Mouse (Mus musculus) MEL (cell line): ENCODE data around the gene Srsf3. TPM values are rescaled to one million over a fixed set of nuclear protein-coding genes. Genes with fewer than 3 reads are reported as not detected.

ENCODE experiments used
- DNase-seq: peaks from one replicate; pipeline ENCODE4 v3.0.0; 2011; ENCODE audit warnings: low read depth, low spot score
- H3K27ac ChIP-seq: 2 replicates; pipeline ENCODE4 v1.5.1; 2012; ENCODE audit warnings: low read depth, mild to moderate bottlenecking, control low read depth, low read length, moderate library complexity; ENCODE audit not compliant: control insufficient read depth
- H3K27me3 ChIP-seq, 2 experiments: fragments of 150-350 bp in 1 of 2; sonication (generic) in 1 of 2; 2 replicates each; pipeline ENCODE4 v1.6.1; 2012; ENCODE audit warnings: low read length in 2 of 2, mild to moderate bottlenecking in 2 of 2, improper control_type of control experiment in 1 of 2, moderate library complexity in 1 of 2; ENCODE audit not compliant: insufficient read depth in 2 of 2, control insufficient read depth in 1 of 2
- H3K36me3 ChIP-seq, 2 experiments: 2 replicates each; pipeline ENCODE4 v1.6.1; 2012 to 2014; ENCODE audit warnings: low read length in 2 of 2, improper control_type of control experiment in 1 of 2, inconsistent platforms in 1 of 2, mild to moderate bottlenecking in 1 of 2; ENCODE audit not compliant: insufficient read depth in 2 of 2, control insufficient read depth in 1 of 2
- H3K4me1 ChIP-seq, 2 experiments: fragments of 150-350 bp in 1 of 2; sonication (generic) in 1 of 2; 2 replicates each; pipeline ENCODE4 v1.6.1; 2012; ENCODE audit warnings: low read length in 2 of 2, improper control_type of control experiment in 1 of 2, mild to moderate bottlenecking in 1 of 2; ENCODE audit not compliant: insufficient read depth in 2 of 2, control insufficient read depth in 1 of 2
- H3K4me3 ChIP-seq, 2 experiments: fragments of 150-350 bp in 1 of 2; sonication (generic) in 1 of 2; 2 replicates each; pipeline ENCODE4 v1.5.1; 2012; ENCODE audit warnings: low read depth in 2 of 2, low read length in 2 of 2, mild to moderate bottlenecking in 2 of 2, moderate library complexity in 2 of 2, control low read depth in 1 of 2, improper control_type of control experiment in 1 of 2; ENCODE audit not compliant: control insufficient read depth in 1 of 2, insufficient read depth in 1 of 2
- H3K79me2 ChIP-seq: 2 replicates; pipeline ENCODE4 v1.6.1; 2012; ENCODE audit warnings: mild to moderate bottlenecking, low read length, moderate library complexity; ENCODE audit not compliant: control insufficient read depth, poor library complexity, insufficient read depth
- H3K9ac ChIP-seq: 2 replicates; pipeline ENCODE4 v1.6.1; 2012; ENCODE audit warnings: low read depth, mild to moderate bottlenecking, control low read depth, low read length, moderate library complexity; ENCODE audit not compliant: control insufficient read depth, poor library complexity, severe bottlenecking
- H3K9me3 ChIP-seq: fragments of 150-350 bp; sonication (generic); replicated peaks from 2 replicates; pipeline ENCODE4 v1.6.1; 2012; ENCODE audit warnings: mild to moderate bottlenecking, low read length, improper control_type of control experiment, moderate library complexity; ENCODE audit not compliant: insufficient read depth
- BHLHE40 ChIP-seq: IDR thresholded peaks from 2 replicates; pipeline ENCODE4 v1.6.1; 2012; ENCODE audit warnings: low read depth, mild to moderate bottlenecking, inconsistent platforms, low read length, improper control_type of control experiment, borderline replicate concordance
- CHD1 ChIP-seq: IDR thresholded peaks from 2 replicates; pipeline ENCODE4 v1.6.1; 2012; ENCODE audit warnings: low read depth, mild to moderate bottlenecking, inconsistent platforms, low read length, improper control_type of control experiment
- CTCF ChIP-seq, 3 experiments: IDR thresholded peaks in 2 of 3; conservative IDR thresholded peaks in 1 of 3; 2 replicates each; pipeline ENCODE4 v1.5.1; 2011 to 2012; ENCODE audit warnings: low read length in 3 of 3, low read depth in 2 of 3, mild to moderate bottlenecking in 2 of 3, improper control_type of control experiment in 1 of 3, inconsistent platforms in 1 of 3, mixed read lengths in 1 of 3, moderate library complexity in 1 of 3; ENCODE audit not compliant: control insufficient read depth in 1 of 3, insufficient read depth in 1 of 3, poor library complexity in 1 of 3, severe bottlenecking in 1 of 3
- E2F4 ChIP-seq: IDR thresholded peaks from 2 replicates; pipeline ENCODE4 v1.6.1; 2011; ENCODE audit warnings: low read depth, low read length, improper control_type of control experiment, borderline replicate concordance
- ELF1 ChIP-seq: IDR thresholded peaks from 2 replicates; pipeline ENCODE4 v1.6.1; 2014; ENCODE audit warnings: low read depth, mild to moderate bottlenecking, inconsistent platforms, low read length, improper control_type of control experiment, moderate library complexity
- EP300 ChIP-seq, 2 experiments: IDR thresholded peaks; 2 replicates each; pipeline ENCODE4 v1.6.1; 2011; ENCODE audit warnings: improper control_type of control experiment in 2 of 2, low read length in 2 of 2, low read depth in 1 of 2, mild to moderate bottlenecking in 1 of 2
- ETS1 ChIP-seq: IDR thresholded peaks from 2 replicates; pipeline ENCODE4 v1.6.1; 2012; ENCODE audit warnings: low read depth, mild to moderate bottlenecking, inconsistent platforms, low read length, improper control_type of control experiment, moderate library complexity
- GABPA ChIP-seq: IDR thresholded peaks from 2 replicates; pipeline ENCODE4 v1.6.1; 2012; ENCODE audit warnings: low read depth, mild to moderate bottlenecking, inconsistent platforms, low read length, improper control_type of control experiment, moderate library complexity
- GATA1 ChIP-seq: IDR thresholded peaks from 2 replicates; pipeline ENCODE4 v1.6.1; 2011; ENCODE audit warnings: low read depth, low read length, improper control_type of control experiment
- HCFC1 ChIP-seq: IDR thresholded peaks from 2 replicates; pipeline ENCODE4 v1.6.1; 2012; ENCODE audit warnings: low read depth, mild to moderate bottlenecking, inconsistent platforms, low read length, improper control_type of control experiment, moderate library complexity
- JUND ChIP-seq: IDR thresholded peaks from 2 replicates; pipeline ENCODE4 v1.6.1; 2011; ENCODE audit warnings: low read depth, mild to moderate bottlenecking, improper control_type of control experiment, low read length
- KAT2A ChIP-seq: conservative IDR thresholded peaks from 2 replicates; pipeline ENCODE4 v1.6.1; 2012; ENCODE audit warnings: low read depth, low read length, improper control_type of control experiment, inconsistent platforms
- MAX ChIP-seq: IDR thresholded peaks from 2 replicates; pipeline ENCODE4 v1.6.1; 2011; ENCODE audit warnings: low read length, improper control_type of control experiment
- MAZ ChIP-seq: IDR thresholded peaks from 2 replicates; pipeline ENCODE4 v1.6.1; 2012; ENCODE audit warnings: low read depth, mild to moderate bottlenecking, inconsistent platforms, low read length, improper control_type of control experiment
- MYB ChIP-seq: IDR thresholded peaks from 2 replicates; pipeline ENCODE4 v1.6.1; 2011; ENCODE audit warnings: mild to moderate bottlenecking, low read depth, low read length, improper control_type of control experiment
- MYC ChIP-seq: IDR thresholded peaks from 2 replicates; pipeline ENCODE4 v1.6.1; 2011; ENCODE audit warnings: low read depth, mild to moderate bottlenecking, low read length, improper control_type of control experiment, moderate library complexity
- NELFE ChIP-seq: IDR thresholded peaks from 2 replicates; pipeline ENCODE4 v1.6.1; 2011; ENCODE audit warnings: low read depth, low read length, improper control_type of control experiment
- NRF1 ChIP-seq: IDR thresholded peaks from 2 replicates; pipeline ENCODE4 v1.6.1; 2014; ENCODE audit warnings: low read depth, mild to moderate bottlenecking, inconsistent platforms, low read length, improper control_type of control experiment, moderate library complexity; ENCODE audit not compliant: poor library complexity, insufficient read depth, severe bottlenecking
- POLR2A ChIP-seq, 2 experiments: IDR thresholded peaks; 2 replicates each; pipeline ENCODE4 v1.6.1; 2011 to 2012; ENCODE audit warnings: low read length in 2 of 2, mild to moderate bottlenecking in 2 of 2, control low read depth in 1 of 2, improper control_type of control experiment in 1 of 2, low read depth in 1 of 2, moderate library complexity in 1 of 2; ENCODE audit not compliant: control insufficient read depth in 1 of 2, insufficient read depth in 1 of 2, poor library complexity in 1 of 2
- POLR2AphosphoS2 ChIP-seq: IDR thresholded peaks from 2 replicates; pipeline ENCODE4 v1.6.1; 2011; ENCODE audit warnings: low read length, improper control_type of control experiment
- POLR2AphosphoS5 ChIP-seq: IDR thresholded peaks from 2 replicates; pipeline ENCODE4 v1.6.1; 2012; ENCODE audit warnings: low read depth, borderline replicate concordance, mild to moderate bottlenecking, inconsistent platforms, low read length, moderate library complexity, mixed read lengths
- RCOR1 ChIP-seq: IDR thresholded peaks from 2 replicates; pipeline ENCODE4 v1.6.1; 2012; ENCODE audit warnings: low read depth, mild to moderate bottlenecking, inconsistent platforms, low read length, improper control_type of control experiment
- SIN3A ChIP-seq: IDR thresholded peaks from 2 replicates; pipeline ENCODE4 v1.6.1; 2012; ENCODE audit warnings: low read length, improper control_type of control experiment, inconsistent platforms
- SMC3 ChIP-seq: IDR thresholded peaks from 2 replicates; pipeline ENCODE4 v1.6.1; 2011; ENCODE audit warnings: low read depth, low read length, improper control_type of control experiment
- TAL1 ChIP-seq: IDR thresholded peaks from 2 replicates; pipeline ENCODE4 v1.6.1; 2012; ENCODE audit warnings: mild to moderate bottlenecking, inconsistent platforms, low read length, moderate library complexity, mixed read lengths
- TBP ChIP-seq: IDR thresholded peaks from 2 replicates; pipeline ENCODE4 v1.8.0; 2011; ENCODE audit warnings: low read depth, low read length, improper control_type of control experiment
- TCF12 ChIP-seq: IDR thresholded peaks from 2 replicates; pipeline ENCODE4 v1.6.1; 2014; ENCODE audit warnings: low read depth, mild to moderate bottlenecking, inconsistent platforms, low read length, improper control_type of control experiment, moderate library complexity
- UBTF ChIP-seq: IDR thresholded peaks from 2 replicates; pipeline ENCODE4 v1.6.1; 2012; ENCODE audit warnings: low read depth, mild to moderate bottlenecking, inconsistent platforms, low read length, improper control_type of control experiment, moderate library complexity, borderline replicate concordance; ENCODE audit not compliant: insufficient read depth
- USF1 ChIP-seq: IDR thresholded peaks from 2 replicates; pipeline ENCODE4 v1.6.1; 2014; ENCODE audit warnings: low read depth, mild to moderate bottlenecking, inconsistent platforms, low read length, improper control_type of control experiment, moderate library complexity
- USF2 ChIP-seq, 2 experiments: IDR thresholded peaks; 2 replicates each; pipeline ENCODE4 v1.6.1; 2011 to 2012; ENCODE audit warnings: improper control_type of control experiment in 2 of 2, low read length in 2 of 2, borderline replicate concordance in 1 of 2, inconsistent platforms in 1 of 2, low read depth in 1 of 2, mild to moderate bottlenecking in 1 of 2; ENCODE audit not compliant: insufficient read depth in 1 of 2
- ZC3H11A ChIP-seq: IDR thresholded peaks from 2 replicates; pipeline ENCODE4 v1.6.1; 2012; ENCODE audit warnings: low read depth, mild to moderate bottlenecking, inconsistent platforms, low read length, improper control_type of control experiment
- ZKSCAN1 ChIP-seq: IDR thresholded peaks from 2 replicates; pipeline ENCODE4 v1.6.1; 2012; ENCODE audit warnings: low read depth, mild to moderate bottlenecking, inconsistent platforms, low read length, improper control_type of control experiment, moderate library complexity
- ZMIZ1 ChIP-seq: IDR thresholded peaks from 2 replicates; pipeline ENCODE4 v1.6.1; 2012; ENCODE audit warnings: low read depth, mild to moderate bottlenecking, inconsistent platforms, low read length, improper control_type of control experiment, moderate library complexity
- ZNF384 ChIP-seq: IDR thresholded peaks from 2 replicates; pipeline ENCODE4 v1.6.1; 2012; ENCODE audit warnings: low read depth, mild to moderate bottlenecking, inconsistent platforms, low read length, improper control_type of control experiment
- polyA plus RNA-seq, 2 experiments: library from polyadenylated mRNA; stranded (reverse) in 1 of 2; unstranded in 1 of 2; fragments of >175 nt in 1 of 2; fragments of >200 nt in 1 of 2; gene quantifications; 2 replicates each; pipeline versions ENCODE4 v1.2.1 to v1.2.4; 2012; ENCODE audit warnings: low replicate concordance in 2 of 2, low read depth in 1 of 2; ENCODE audit not compliant: insufficient read length in 2 of 2, insufficient read depth in 1 of 2, missing spikeins in 1 of 2
- total RNA-seq: library from RNA; depleted of rRNA; stranded (reverse); fragments of 300-350 nt; gene quantifications from 2 replicates; pipeline ENCODE4 v1.2.3, GENCODE M21; 2012

Gene Srsf3
- total and polyA plus RNA-seq, 3 experiments = 326 to 556 (median 367) TPM

- no peak for TF ChIP-seq EP300 (IDR thresholded peaks at IDR 0.05; ENCODE audit: low read depth in 1 of 2, low read length in 2 of 2)
- no peak for TF ChIP-seq SIN3A
- no peak for TF ChIP-seq GABPA
- no peak for TF ChIP-seq USF2 (IDR thresholded peaks at IDR 0.05; ENCODE audit: borderline replicate concordance in 1 of 2, insufficient read depth in 1 of 2, low read depth in 1 of 2, low read length in 2 of 2)
- TF ChIP-seq ZNF384 = no peak
- no peak for TF ChIP-seq ZMIZ1
- TF ChIP-seq SMC3 = peak; percentile 45
- TF ChIP-seq MAZ = 0 out of 2 replicates have a peak, but pooled peaks have one; percentile 24
- TF ChIP-seq MYB = no peak
- TF ChIP-seq BHLHE40 = no peak
- TF ChIP-seq MYC = no peak
- TF ChIP-seq KAT2A = no peak
- no peak for TF ChIP-seq CHD1
- no peak for TF ChIP-seq JUND
- no peak for TF ChIP-seq RCOR1
- no peak for TF ChIP-seq NELFE
- TF ChIP-seq ELF1 = peak; percentile 27; the same call in 1 of the 2 replicates
- no peak for TF ChIP-seq ZKSCAN1
- TF ChIP-seq USF1 = no peak
- TF ChIP-seq MAX = no peak
- no peak for TF ChIP-seq TCF12
- TF ChIP-seq POLR2A (IDR thresholded peaks at IDR 0.05; ENCODE audit: control insufficient read depth in 1 of 2, insufficient read depth in 1 of 2, low read depth in 1 of 2, low read length in 2 of 2, poor library complexity in 1 of 2) = no peak
- TF ChIP-seq POLR2AphosphoS5 = no peak
- TF ChIP-seq ETS1 = 0 out of 2 replicates have a peak, but pooled peaks have one; percentile 12
- no peak for TF ChIP-seq POLR2AphosphoS2
- TF ChIP-seq, all 39 proteins: peak for 8
Measured at GRCm38 (mm10) chr17:29022230-29022819, 10.1 kb upstream of the Srsf3 start (continued).

- Histone ChIP-seq H3K9me3 (no peaks in the 10 kb centered on the region), H3K27me3 (no peaks in the 10 kb centered on the region), H3K4me3 (no peak overlapping the region), H3K36me3 (peaks cover 0 to 6% of the 10 kb centered on the region in 2 experiments; a peak in 2 of 4 replicates), H3K4me1 (no peaks in the 10 kb centered on the region), H3K79me2 (no peaks in the 10 kb centered on the region), H3K9ac (no peak overlapping the region), H3K27ac (no peak overlapping the region)
- no peak for DNase-seq
- no peak for TF ChIP-seq ZNF384
- no peak for TF ChIP-seq USF2 (IDR thresholded peaks at IDR 0.05; ENCODE audit: borderline replicate concordance in 1 of 2, insufficient read depth in 1 of 2, low read depth in 1 of 2, low read length in 2 of 2)
- TF ChIP-seq GATA1 = no peak
- TF ChIP-seq NRF1 = no peak
- no peak for TF ChIP-seq NELFE
- no peak for TF ChIP-seq TBP
- no peak for TF ChIP-seq MAZ
- no peak for TF ChIP-seq TCF12
- no peak for TF ChIP-seq UBTF
- no peak for TF ChIP-seq KAT2A
- no peak for TF ChIP-seq MAX
- TF ChIP-seq E2F4 = no peak
- no peak for TF ChIP-seq JUND
- no peak for TF ChIP-seq USF1
- no peak for TF ChIP-seq HCFC1
- no peak for TF ChIP-seq SIN3A
- TF ChIP-seq TAL1 = no peak
- no peak for TF ChIP-seq ZC3H11A
- TF ChIP-seq CTCF (IDR thresholded peaks at IDR 0.05 in 2 of 3, conservative IDR thresholded peaks at IDR 0.05 in 1 of 3; ENCODE audit: control insufficient read depth in 1 of 3, insufficient read depth in 1 of 3, low read depth in 2 of 3, low read length in 3 of 3, poor library complexity in 1 of 3, severe bottlenecking in 1 of 3) = no peak
Measured at GRCm38 (mm10) chr17:29023346-29023745, 9.1 kb upstream of the Srsf3 start.
